Mouse (Mus musculus) small intestine, adult 2 months (tissue): ENCODE measurements at regions not wholly inside any gene's neighbourhood (a gene's known extent, or its start where the extent isn't known, plus 50 kb on each side); places are given as distances from the start of the nearest gene placed in this dataset.

Experiments
- CTCF ChIP-seq: fragments of 200-500 bp; IDR thresholded peaks from 2 replicates; pipeline ENCODE4 v1.5.1; 2012; ENCODE audit warnings: low read depth, mild to moderate bottlenecking, control low read depth, inconsistent platforms, low read length, moderate library complexity, mixed read lengths; ENCODE audit not compliant: insufficient replicate concordance, insufficient read length; ENCODE audit errors: extremely low read depth
- POLR2A ChIP-seq: fragments of 200-500 bp; IDR thresholded peaks from 2 replicates; pipeline ENCODE4 v1.6.1; 2012; ENCODE audit warnings: low read depth, mild to moderate bottlenecking, control low read depth, inconsistent platforms, low read length, moderate library complexity

DNA sequence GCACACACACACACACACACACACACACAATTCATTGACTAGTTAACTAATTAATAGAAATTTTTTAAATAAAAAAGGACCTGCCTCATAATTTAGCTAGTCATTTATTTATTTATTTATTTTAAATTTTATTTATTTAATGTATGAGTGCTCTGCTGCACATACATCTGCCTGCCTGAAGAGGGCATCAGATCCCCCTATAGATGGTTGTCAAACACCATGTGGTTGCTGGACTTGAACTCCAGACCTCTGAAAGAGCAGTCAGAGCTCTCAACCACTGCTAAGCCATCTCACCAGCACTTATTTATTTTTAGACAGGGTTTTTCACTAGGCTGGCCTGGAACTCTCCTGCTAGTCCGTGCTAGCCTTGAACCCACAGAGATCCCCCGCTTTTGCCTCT lies 50.6 kb upstream of the Hdhd5 start:
- TF ChIP-seq POLR2A (no peak), CTCF (no peak)
